Mouse (Mus musculus) olfactory bulb, adult 2 months (tissue): ENCODE measurements around the gene Rsc1a1.

Experiments
- CTCF ChIP-seq: fragments of 200-500 bp; IDR thresholded peaks from 2 replicates; pipeline ENCODE4 v1.5.1; 2012; ENCODE audit warnings: low read depth, mild to moderate bottlenecking, low read length, moderate library complexity; ENCODE audit not compliant: insufficient read depth
- POLR2A ChIP-seq: fragments of 200-500 bp; IDR thresholded peaks from 2 replicates; pipeline ENCODE4 v1.6.1; 2012; ENCODE audit warnings: mild to moderate bottlenecking, low read depth, low read length, moderate library complexity; ENCODE audit not compliant: insufficient read depth

GRCm38 (mm10) chr4:141694719-141695118 is 9.3 kb upstream of the Rsc1a1 start:
- TF ChIP-seq CTCF (no peak), POLR2A (no peak)
